Mouse (Mus musculus) small intestine, adult 2 months (tissue): ENCODE data around the gene Fam184a.
A peak's percentile ranks its signal among the peaks of the same experiment; 100 is the strongest.

Experiments used
- CTCF ChIP-seq: fragments of 200-500 bp; IDR thresholded peaks from 2 replicates; pipeline ENCODE4 v1.5.1; 2012; ENCODE audit warnings: low read depth, mild to moderate bottlenecking, control low read depth, inconsistent platforms, low read length, moderate library complexity, mixed read lengths; ENCODE audit not compliant: insufficient replicate concordance, insufficient read length; ENCODE audit errors: extremely low read depth
- POLR2A ChIP-seq: fragments of 200-500 bp; IDR thresholded peaks from 2 replicates; pipeline ENCODE4 v1.6.1; 2012; ENCODE audit warnings: low read depth, mild to moderate bottlenecking, control low read depth, inconsistent platforms, low read length, moderate library complexity

GRCm38 (mm10) chr10:53596677-53597120 is 154.2 kb downstream of the Fam184a start, which contains the start of gene Asf1a:
- TF ChIP-seq CTCF, result peak; percentile 56; the same call in 1 of the 2 replicates
- peak; percentile 56 for TF ChIP-seq POLR2A
